Comparison of ENCODE assay signal across 8 mouse cellular contexts in the genomic region with DNA sequence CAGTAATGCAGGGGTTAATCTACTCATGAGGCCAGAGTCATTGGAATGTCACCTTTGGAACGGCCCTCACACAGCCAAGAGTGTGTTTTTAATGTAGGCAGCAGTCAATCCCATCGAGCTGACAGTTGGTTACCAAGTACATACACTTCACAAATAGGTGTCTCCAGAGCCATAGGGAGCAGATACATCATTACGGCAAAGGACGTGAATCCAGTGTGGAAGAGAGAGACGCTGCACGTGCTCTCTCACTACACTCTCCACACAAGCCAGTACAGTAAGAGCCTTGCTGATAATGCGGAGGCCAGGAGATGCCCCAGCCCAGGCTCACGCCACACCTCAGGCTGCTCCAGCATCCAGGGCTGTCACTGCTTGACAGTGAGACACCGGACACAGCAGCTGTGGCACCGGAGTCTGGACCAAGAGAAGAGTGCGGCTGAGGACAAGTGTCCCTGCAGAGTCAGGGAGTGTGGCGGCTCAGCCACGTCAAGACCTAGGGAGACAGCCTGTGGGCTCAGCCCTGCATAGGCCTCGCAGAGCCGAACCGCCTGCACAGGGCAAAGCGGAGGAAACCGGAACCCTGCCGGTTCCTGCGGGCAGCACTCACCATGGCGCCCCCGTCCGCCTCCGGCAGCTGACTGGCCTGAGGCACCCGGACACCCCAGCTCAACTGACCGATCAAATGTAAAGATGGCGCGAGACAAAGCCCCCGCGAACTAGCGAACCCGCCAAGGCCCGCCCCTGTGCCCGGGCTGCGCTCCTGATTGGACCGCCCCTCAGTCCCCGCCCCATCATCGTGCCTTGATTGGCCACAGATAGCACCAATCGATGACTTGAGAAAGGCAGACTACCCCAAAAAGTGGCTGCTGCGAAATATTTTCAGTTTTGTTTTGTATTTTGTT. TPM values are rescaled to one million over a fixed set of nuclear protein-coding genes. Genes with fewer than 3 reads are reported as not detected.
DNase-seq lines count a peak whose midpoint lies in the region; ATAC-seq and TF ChIP-seq lines count a peak whose summit lies in the region.

A gene (minus strand): TSS at position 715 of the 899 bp plus-strand sequence.

- TF ChIP-seq POLR2A in CH12.LX (IDR thresholded peaks at IDR 0.05; ENCODE audit: low read depth, low read length) = peak; percentile 96

- under 1% methylated on average over 40 of the region's 40 CpGs for WGBS in forebrain, embryonic 10.5 days
- under 1% methylated on average over 40 of the region's 40 CpGs for WGBS in heart, embryonic 15.5 days
- WGBS in liver, embryonic 13.5 days (ENCODE audit: insufficient replicate concordance) = under 1% methylated on average over 40 of the region's 40 CpGs
- WGBS in stomach, embryonic 14.5 days = under 1% methylated on average over 40 of the region's 40 CpGs

- no peak for TF ChIP-seq RAD21 in CH12.LX (IDR thresholded peaks at IDR 0.05; ENCODE audit: low read depth, low read length)

- H3K27me3 ChIP-seq in CH12.LX (replicated peaks) = peaks cover 5% of the 10 kb centered on the region
- H3K27me3 ChIP-seq in forebrain, embryonic 10.5 days (ENCODE audit: poor library complexity, severe bottlenecking) = no peaks in the 10 kb centered on the region
- no peaks in the 10 kb centered on the region for H3K27me3 ChIP-seq in heart, embryonic 15.5 days
- no peaks in the 10 kb centered on the region for H3K27me3 ChIP-seq in liver, embryonic 13.5 days
- no peaks in the 10 kb centered on the region for H3K27me3 ChIP-seq in stomach, embryonic 14.5 days (ENCODE audit: control insufficient read depth, insufficient read depth, low read length)

- peak within 1 kb of the TSS; percentile 16 for H3K27ac ChIP-seq in CH12.LX (ENCODE audit: insufficient read depth, low read depth)
- peak within 1 kb of the TSS; percentile 95 for H3K27ac ChIP-seq in forebrain, embryonic 10.5 days
- H3K27ac ChIP-seq in heart, embryonic 15.5 days = peak within 1 kb of the TSS; percentile 92
- H3K27ac ChIP-seq in liver, embryonic 13.5 days = peak within 1 kb of the TSS; percentile 96
- H3K27ac ChIP-seq in stomach, embryonic 14.5 days (ENCODE audit: low read length) = peak within 1 kb of the TSS; percentile 81

- TF ChIP-seq CTCF in CH12.LX (conservative IDR thresholded peaks at IDR 0.05 in 1 of 2, IDR thresholded peaks at IDR 0.05 in 1 of 2; ENCODE audit: low read depth in 2 of 2, low read length in 2 of 2) = no peak

- dilution Hi-C loops in CH12.LX (cut with MboI; ENCODE audit: extremely low pct_ligation_motif_present, extremely low pct_unique_long_range_greater_than_20kb, low sequenced_read_pairs) = no loop called here

- peak within 1 kb of the TSS; percentile 49 for H3K4me2 ChIP-seq in CH12.LX (ENCODE audit: insufficient read depth, low read depth, poor library complexity, severe bottlenecking)
- H3K4me2 ChIP-seq in heart, embryonic 15.5 days = peak within 1 kb of the TSS; percentile 86
- H3K4me2 ChIP-seq in liver, embryonic 13.5 days = peak within 1 kb of the TSS; percentile 81
- H3K4me2 ChIP-seq in stomach, embryonic 14.5 days (replicated peaks; ENCODE audit: low read depth, low read length) = peak within 1 kb of the TSS; percentile 72

- H3K4me3 ChIP-seq in CH12.LX (replicated peaks in 1 of 3; ENCODE audit: low read depth in 2 of 3, low read length in 2 of 3, poor library complexity in 1 of 3) = peak within 1 kb of the TSS; percentile 62 to 91 (median 82)
- peak within 1 kb of the TSS; percentile 88 for H3K4me3 ChIP-seq in forebrain, embryonic 10.5 days
- H3K4me3 ChIP-seq in heart, embryonic 15.5 days = peak within 1 kb of the TSS; percentile 80
- H3K4me3 ChIP-seq in liver, embryonic 13.5 days (replicated peaks) = peak within 1 kb of the TSS; percentile 91
- H3K4me3 ChIP-seq in stomach, embryonic 14.5 days (ENCODE audit: low read depth, low read length) = peak within 1 kb of the TSS; percentile 78

- no peak for TF ChIP-seq EP300 in CH12.LX (IDR thresholded peaks at IDR 0.05; ENCODE audit: low read length)

- H3K79me2 ChIP-seq in CH12.LX (replicated peaks; ENCODE audit: control insufficient read depth, extremely low read depth, insufficient read depth, poor library complexity, severe bottlenecking) = peaks cover 4% of the 10 kb centered on the region; the same call in 1 of the 2 replicates

- in situ Hi-C loops in CH12.LX (cut with MboI; ENCODE audit: low pct_ligation_motif_present, low pct_unique_long_range_greater_than_20kb, low sequenced_read_pairs) = no loop called here

- peak; percentile 95 for DNase-seq in CH12.LX (ENCODE audit: extremely low read depth)
- peak; percentile 86 for DNase-seq in c-Kit-positive CD71-negative TER-119-negative erythroid progenitor cells, embryonic 14.5 days (ENCODE audit: low read depth)
- peak; percentile 96 for DNase-seq in forebrain, embryonic 10.5 days (ENCODE audit: extremely low spot score, low spot score)
- DNase-seq in kidney, postnatal 25 days = peak; percentile 96 to 97
- DNase-seq in liver, embryonic 13.5 days = peak; percentile 96
- DNase-seq in natural killer cell, adult 2 months (ENCODE audit: low spot score in 2 of 2) = peak; percentile 95 to 97

- peak within 1 kb of the TSS; percentile 85 for H3K9ac ChIP-seq in CH12.LX (ENCODE audit: insufficient read depth, low read depth)
- peak within 1 kb of the TSS; percentile 71 for H3K9ac ChIP-seq in heart, embryonic 15.5 days
- H3K9ac ChIP-seq in liver, embryonic 13.5 days = peak within 1 kb of the TSS; percentile 97
- peak within 1 kb of the TSS; percentile 76 for H3K9ac ChIP-seq in stomach, embryonic 14.5 days (replicated peaks; ENCODE audit: low read depth, low read length)

- H3K4me1 ChIP-seq in CH12.LX (ENCODE audit: control insufficient read depth in 1 of 2, insufficient read depth in 2 of 2) = peaks cover 9 to 32% of the 10 kb centered on the region in 2 experiments
- peaks cover 16% of the 10 kb centered on the region for H3K4me1 ChIP-seq in forebrain, embryonic 10.5 days
- H3K4me1 ChIP-seq in heart, embryonic 15.5 days (replicated peaks) = peaks cover 13% of the 10 kb centered on the region
- H3K4me1 ChIP-seq in liver, embryonic 13.5 days (replicated peaks) = peaks cover 46% of the 10 kb centered on the region
- peaks cover 7% of the 10 kb centered on the region; the same call in 1 of the 2 replicates for H3K4me1 ChIP-seq in stomach, embryonic 14.5 days (ENCODE audit: control insufficient read depth, insufficient read depth, low read length)

- peaks cover 17 to 32% of the 10 kb centered on the region in 2 experiments for H3K36me3 ChIP-seq in CH12.LX (replicated peaks in 1 of 2; ENCODE audit: control insufficient read depth in 1 of 2, insufficient read depth in 1 of 2, low read length in 1 of 2)
- H3K36me3 ChIP-seq in forebrain, embryonic 10.5 days (replicated peaks) = peaks cover 35% of the 10 kb centered on the region
- peaks cover 18% of the 10 kb centered on the region for H3K36me3 ChIP-seq in heart, embryonic 15.5 days
- H3K36me3 ChIP-seq in liver, embryonic 13.5 days = peaks cover 36% of the 10 kb centered on the region
- peaks cover 19% of the 10 kb centered on the region for H3K36me3 ChIP-seq in stomach, embryonic 14.5 days (ENCODE audit: control insufficient read depth, insufficient read depth, low read length)

- peak; percentile 96 for ATAC-seq in heart, embryonic 15.5 days (replicated peaks; ENCODE audit: insufficient number of reproducible peaks, insufficient read depth, low FRiP score, low read depth)
- ATAC-seq in liver, embryonic 13.5 days (ENCODE audit: low read depth) = peak; percentile 89
- peak; percentile 97 for ATAC-seq in stomach, embryonic 14.5 days (ENCODE audit: insufficient number of reproducible peaks, insufficient read depth, low FRiP score, low read depth)

- no peaks in the 10 kb centered on the region for H3K9me3 ChIP-seq in CH12.LX (replicated peaks; ENCODE audit: low read length)
- H3K9me3 ChIP-seq in forebrain, embryonic 10.5 days = no peaks in the 10 kb centered on the region
- H3K9me3 ChIP-seq in heart, embryonic 15.5 days (replicated peaks) = no peaks in the 10 kb centered on the region
- no peaks in the 10 kb centered on the region for H3K9me3 ChIP-seq in liver, embryonic 13.5 days (replicated peaks)
- no peaks in the 10 kb centered on the region for H3K9me3 ChIP-seq in stomach, embryonic 14.5 days (ENCODE audit: control insufficient read depth, low read depth, low read length)

TF ChIP-seq in CH12.LX, 34 proteins besides CTCF, POLR2A, EP300 and RAD21 (continues in another document):
- TF ChIP-seq ETS1 (conservative IDR thresholded peaks at IDR 0.05; ENCODE audit: low read depth, low read length) (no peak), E2F4 (IDR thresholded peaks at IDR 0.05; ENCODE audit: insufficient replicate concordance, low read depth, low read length) (peak; percentile 82; the same call in 1 of the 2 replicates), HCFC1 (IDR thresholded peaks at IDR 0.05; ENCODE audit: low read depth, low read length) (no peak; the same call in 1 of the 2 replicates), TCF12 (IDR thresholded peaks at IDR 0.05; ENCODE audit: low read depth, low read length) (peak; percentile 78), MAX (IDR thresholded peaks at IDR 0.05; ENCODE audit: low read length) (peak; percentile 68), ZKSCAN1 (IDR thresholded peaks at IDR 0.05; ENCODE audit: borderline replicate concordance, low read depth, low read length) (no peak), ZNF384 (IDR thresholded peaks at IDR 0.05; ENCODE audit: low read depth, low read length) (no peak), MAFK (IDR thresholded peaks at IDR 0.05; ENCODE audit: insufficient replicate concordance, low read length) (no peak; the same call in 1 of the 2 replicates), IRF4 (IDR thresholded peaks at IDR 0.05; ENCODE audit: low read depth, low read length) (0 out of 2 replicates have a peak, but pooled peaks have one; percentile 53), JUN (IDR thresholded peaks at IDR 0.05; ENCODE audit: insufficient read depth, low read depth, low read length) (no peak), USF2 (conservative IDR thresholded peaks at IDR 0.05; ENCODE audit: low read depth, low read length) (no peak), GABPA (IDR thresholded peaks at IDR 0.05; ENCODE audit: insufficient replicate concordance, low read depth, low read length) (no peak), RCOR1 (conservative IDR thresholded peaks at IDR 0.05; ENCODE audit: low read depth, low read length) (no peak; the same call in 1 of the 2 replicates), KAT2A (IDR thresholded peaks at IDR 0.05; ENCODE audit: insufficient replicate concordance, low read length) (0 out of 2 replicates have a peak, but pooled peaks have one; percentile 22), CHD2 (IDR thresholded peaks at IDR 0.05; ENCODE audit: low read length) (peak; percentile 92)

RNA-seq across cellular contexts. Expression of the gene that starts here (rescaled TPM):
- total RNA-seq in CH12.LX (2012; rRNA removed) (5.7 and 7.0 TPM in 2 replicates), CH12.LX (2014; rRNA removed) (6.2 and 6.8 TPM in 2 replicates)
- polyA plus RNA-seq in CH12.LX (2012; ENCODE audit: insufficient read length, low read depth) = 5.8 and 6.7 TPM in 2 replicates
- 5.8 and 6.4 TPM in 2 replicates for polyA plus RNA-seq in forebrain, embryonic 10.5 days (2016; fragmentation: Nextera tagmentation; extraction: Ambion mirVana)
- 3.1 and 4.4 TPM in 2 replicates for polyA plus RNA-seq in heart, embryonic 15.5 days (2015; fragmentation: Nextera tagmentation; extraction: Ambion mirVana)
- 3.7 and 5.4 TPM in 2 replicates for polyA plus RNA-seq in liver, embryonic 13.5 days (2015; fragmentation: Nextera tagmentation; extraction: Ambion mirVana)
- 7.5 and 8.2 TPM in 2 replicates for polyA plus RNA-seq in stomach, embryonic 14.5 days (2014; fragmentation: Nextera tagmentation; extraction: Ambion mirVana)

Comparison
In these comparisons a context has a peak if more than half of its experiments do, and no peak if none do; other contexts are left out.
1. Peak in every context shown above with its lines: DNase-seq, ATAC-seq, H3K4me3 ChIP-seq and H3K27ac ChIP-seq.
2. H3K27ac ChIP-seq: peak in every context shown above with its lines; median percentile 96 in liver, embryonic 13.5 days; 95 in forebrain, embryonic 10.5 days; 92 in heart, embryonic 15.5 days; 81 in stomach, embryonic 14.5 days; 16 in CH12.LX.